ENCODE assay signal across 10 mouse cellular contexts in genomic region chr11:60189501-60190040, GRCm38 (mm10). TPM values are rescaled to one million over a fixed set of nuclear protein-coding genes. Genes with fewer than 3 reads are reported as not detected.
DNase-seq lines count a peak whose midpoint lies in the region; ATAC-seq and TF ChIP-seq lines count a peak whose summit lies in the region.
"Had no signal": no experiment of that assay in that cellular context is flagged by ENCODE, and none has a peak within 500 bp of the region (broad histone marks: within the 10 kb centered on the region; RNA-seq: fewer than 3 reads in every experiment).

No protein-coding gene starts in this region.

- 84% methylated on average over 21 of the region's 21 CpGs for WGBS in midbrain, embryonic 15.5 days
- 80% methylated on average over 21 of the region's 21 CpGs for WGBS in midbrain, postnatal 0 days
- WGBS in heart, embryonic 10.5 days = 82% methylated on average over 21 of the region's 21 CpGs
- 78% methylated on average over 21 of the region's 21 CpGs for WGBS in neural tube, embryonic 13.5 days

- H3K36me3 ChIP-seq in midbrain, embryonic 15.5 days (replicated peaks) = peaks cover 23% of the 10 kb centered on the region; the same call in 1 of the 2 replicates
- peaks cover 84% of the 10 kb centered on the region for H3K36me3 ChIP-seq in midbrain, postnatal 0 days (ENCODE audit: insufficient read depth, low read length)
- H3K36me3 ChIP-seq in heart, embryonic 10.5 days = peaks cover 99% of the 10 kb centered on the region
- peaks cover 94% of the 10 kb centered on the region for H3K36me3 ChIP-seq in neural tube, embryonic 13.5 days

- H3K9me3 ChIP-seq in midbrain, embryonic 15.5 days = no peaks in the 10 kb centered on the region
- H3K9me3 ChIP-seq in midbrain, postnatal 0 days (ENCODE audit: low read length) = no peaks in the 10 kb centered on the region
- H3K9me3 ChIP-seq in heart, embryonic 10.5 days = peaks cover 4% of the 10 kb centered on the region
- H3K9me3 ChIP-seq in neural tube, embryonic 13.5 days = 0 out of 2 replicates have a peak, but pooled peaks cover 2% of the 10 kb centered on the region
- H3K9me3 ChIP-seq: lung, embryonic 15.5 days had no signal

- DNase-seq in heart, adult 11 months = peak; percentile 98
- no peak for DNase-seq in heart, adult 8-10 months (ENCODE audit: low spot score)
- no peak for DNase-seq in midbrain, postnatal 0 days (ENCODE audit: low spot score)
- no peak for DNase-seq in heart, embryonic 10.5 days (ENCODE audit: low spot score)
- no peak for DNase-seq in gastrocnemius, adult 8-10 months (ENCODE audit: low spot score in 2 of 2)
- DNase-seq: cerebellum, adult 11 months had no signal

- no peak overlapping the region for H3K4me3 ChIP-seq in midbrain, embryonic 15.5 days
- no peak overlapping the region for H3K4me3 ChIP-seq in midbrain, postnatal 0 days (ENCODE audit: low read depth, low read length)
- no peak overlapping the region for H3K4me3 ChIP-seq in heart, embryonic 10.5 days
- no peak overlapping the region for H3K4me3 ChIP-seq in neural tube, embryonic 13.5 days
- H3K4me3 ChIP-seq: lung, embryonic 15.5 days had no signal

- peaks cover 21% of the 10 kb centered on the region for H3K4me1 ChIP-seq in midbrain, embryonic 15.5 days
- H3K4me1 ChIP-seq in midbrain, postnatal 0 days (ENCODE audit: insufficient read depth, low read length) = peaks cover 10% of the 10 kb centered on the region; the same call in 1 of the 2 replicates
- H3K4me1 ChIP-seq in heart, embryonic 10.5 days = peaks cover 58% of the 10 kb centered on the region
- H3K4me1 ChIP-seq in neural tube, embryonic 13.5 days (replicated peaks) = peaks cover 61% of the 10 kb centered on the region

- no peak overlapping the region for H3K9ac ChIP-seq in midbrain, embryonic 15.5 days
- no peak overlapping the region for H3K9ac ChIP-seq in midbrain, postnatal 0 days (replicated peaks; ENCODE audit: low read length, poor library complexity, severe bottlenecking)
- 0 out of 2 replicates have a peak overlapping the region, but pooled peaks have one; percentile 41 for H3K9ac ChIP-seq in neural tube, embryonic 13.5 days
- H3K9ac ChIP-seq: lung, embryonic 15.5 days had no signal

- ATAC-seq in midbrain, embryonic 15.5 days (replicated peaks) = no peak
- ATAC-seq in midbrain, postnatal 0 days (ENCODE audit: low FRiP score) = no peak
- no peak for ATAC-seq in neural tube, embryonic 13.5 days (ENCODE audit: low read depth)
- ATAC-seq in erythroid progenitor cell, adult 5-6 weeks (replicated peaks; ENCODE audit: low FRiP score, poor library complexity, severe bottlenecking) = no peak

- no peak for TF ChIP-seq CTCF in midbrain, postnatal 0 days (IDR thresholded peaks at IDR 0.05)

- no peak overlapping the region for H3K4me2 ChIP-seq in midbrain, embryonic 15.5 days
- no peak overlapping the region for H3K4me2 ChIP-seq in midbrain, postnatal 0 days (ENCODE audit: low read depth, low read length, poor library complexity, severe bottlenecking)
- H3K4me2 ChIP-seq in neural tube, embryonic 13.5 days = no peak overlapping the region
- H3K4me2 ChIP-seq: lung, embryonic 15.5 days had no signal

- 0 out of 2 replicates have a peak overlapping the region, but pooled peaks have one; percentile 6 for H3K27ac ChIP-seq in midbrain, embryonic 15.5 days
- H3K27ac ChIP-seq in midbrain, postnatal 0 days (ENCODE audit: low read depth, low read length) = no peak overlapping the region
- peak overlapping the region; percentile 32; the same call in 1 of the 2 replicates for H3K27ac ChIP-seq in heart, embryonic 10.5 days
- H3K27ac ChIP-seq in neural tube, embryonic 13.5 days (replicated peaks) = peak overlapping the region; percentile 77
- H3K27ac ChIP-seq: lung, embryonic 15.5 days had no signal

- H3K27me3 ChIP-seq in midbrain, embryonic 15.5 days (replicated peaks) = no peaks in the 10 kb centered on the region
- no peaks in the 10 kb centered on the region for H3K27me3 ChIP-seq in midbrain, postnatal 0 days (ENCODE audit: insufficient read depth, low read length)
- no peaks in the 10 kb centered on the region for H3K27me3 ChIP-seq in heart, embryonic 10.5 days (ENCODE audit: insufficient read depth, poor library complexity, severe bottlenecking)
- no peaks in the 10 kb centered on the region for H3K27me3 ChIP-seq in neural tube, embryonic 13.5 days
- H3K27me3 ChIP-seq: lung, embryonic 15.5 days had no signal

RNA-seq across cellular contexts. Expression of gene Srebf1, which starts 32.8 kb away (rescaled TPM):
- 10 to 100 TPM; 31.0 to 42.3 (median 36.5) TPM for total RNA-seq in heart, adult 8-10 months (2022)
- polyA plus RNA-seq in midbrain, embryonic 15.5 days (2015; fragmentation: Nextera tagmentation; extraction: Ambion mirVana) = 37.0 and 38.3 TPM in 2 replicates
- 77.1 and 96.5 TPM in 2 replicates for total RNA-seq in midbrain, postnatal 0 days (2014; rRNA removed)
- 34.5 and 38.1 TPM in 2 replicates for polyA plus RNA-seq in midbrain, postnatal 0 days (2015; fragmentation: Nextera tagmentation; extraction: Ambion mirVana)
- 38.2 and 40.3 TPM in 2 replicates for polyA plus RNA-seq in heart, embryonic 10.5 days (2016; fragmentation: Nextera tagmentation; extraction: Ambion mirVana)
- 30.6 and 38.5 TPM in 2 replicates for polyA plus RNA-seq in neural tube, embryonic 13.5 days (2015; fragmentation: Nextera tagmentation; extraction: Ambion mirVana)
- total RNA-seq in erythroid progenitor cell, adult 5-6 weeks (2015; ENCODE audit: low replicate concordance) = 6.3 and 10.8 TPM in 2 replicates
- 10.7 and 34.9 TPM in 2 replicates for total RNA-seq in erythroid progenitor cell, adult 5-6 weeks (2017; ENCODE audit: low replicate concordance)
- 10 to 100 TPM; 35.4 to 57.5 (median 43.5) TPM for total RNA-seq in gastrocnemius, adult 8-10 months (2022)
